In the genomic region with DNA sequence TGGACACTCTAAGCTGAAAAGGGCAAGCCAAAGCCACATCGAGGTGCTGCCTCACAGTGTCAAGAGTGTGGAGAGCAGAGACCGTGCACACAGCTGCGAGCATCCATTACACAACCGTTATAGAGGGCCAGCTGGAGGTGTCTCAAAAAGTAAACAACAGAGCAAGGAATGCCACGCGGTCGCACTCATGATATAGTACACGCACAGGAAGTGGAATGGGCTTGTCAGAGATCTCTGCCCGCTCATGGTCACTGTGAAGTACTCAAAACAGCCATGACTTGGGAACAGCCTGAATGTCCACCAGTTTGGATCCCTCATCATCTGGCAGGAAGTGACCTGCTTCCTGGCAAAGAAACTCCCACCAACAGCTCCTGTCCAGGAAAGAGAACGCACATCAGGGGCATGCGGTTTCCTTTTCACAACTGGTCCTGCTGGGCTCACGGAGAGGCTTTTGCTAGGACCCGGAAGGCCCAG, we compare ENCODE assay signal across 8 mouse cellular contexts.
DNase-seq lines count a peak whose midpoint lies in the region; ATAC-seq and TF ChIP-seq lines count a peak whose summit lies in the region.

No protein-coding gene starts in this region.

- H3K4me2 ChIP-seq in heart, embryonic 12.5 days, result no peak overlapping the region

- TF ChIP-seq CTCF in gastrocnemius, adult 2 months (IDR thresholded peaks at IDR 0.05), result peak; percentile 21; the same call in 1 of the 2 replicates

- intact Hi-C loops in gastrocnemius, adult 2 months (cut with DNase I), result no loop called here

- peaks cover 8% of the 10 kb centered on the region; the same call in 1 of the 2 replicates for H3K4me1 ChIP-seq in heart, embryonic 12.5 days (replicated peaks)

- H3K4me3 ChIP-seq in gastrocnemius, adult 2 months, result peak overlapping the region; percentile 25
- no peak overlapping the region for H3K4me3 ChIP-seq in heart, embryonic 12.5 days

- no peak overlapping the region for H3K9ac ChIP-seq in heart, embryonic 12.5 days

- H3K36me3 ChIP-seq in heart, embryonic 12.5 days, result no peaks in the 10 kb centered on the region

- peak; percentile 50 for DNase-seq in gastrocnemius, adult 2 months
- no peak for DNase-seq in gastrocnemius, postnatal 4 days (ENCODE audit: low spot score in 2 of 2)
- DNase-seq in kidney, postnatal 4 days, result peak; percentile 34 to 57
- peak; percentile 13 for DNase-seq in natural killer cell, adult 2 months (ENCODE audit: low spot score in 2 of 2)
- DNase-seq in yolk sac, embryonic 10.5 days (ENCODE audit: low spot score), result no peak
- no peak for DNase-seq in right cerebral cortex, postnatal 25 days

- no peaks in the 10 kb centered on the region for H3K9me3 ChIP-seq in heart, embryonic 12.5 days (replicated peaks)

- WGBS in heart, embryonic 12.5 days, result 56% methylated on average over 13 of the region's 13 CpGs

- H3K27me3 ChIP-seq in heart, embryonic 12.5 days (replicated peaks), result no peaks in the 10 kb centered on the region

- peak overlapping the region; percentile 82 for H3K27ac ChIP-seq in gastrocnemius, adult 2 months
- 0 out of 2 replicates have a peak overlapping the region, but pooled peaks have one; percentile 37 for H3K27ac ChIP-seq in heart, embryonic 12.5 days (ENCODE audit: poor library complexity, severe bottlenecking)

- peak; percentile 42; the same call in 1 of the 2 replicates for ATAC-seq in heart, embryonic 12.5 days (ENCODE audit: insufficient number of reproducible peaks, low FRiP score)
- no peak for ATAC-seq in frontal cortex, adult (ENCODE audit: low TSS enrichment)

Comparison
In these comparisons a context has a peak if more than half of its experiments do, and no peak if none do; other contexts are left out.
1. DNase-seq: peak in gastrocnemius, adult 2 months (single experiment), kidney, postnatal 4 days (2 of 2) and natural killer cell, adult 2 months (2 of 2); none in gastrocnemius, postnatal 4 days (0 of 2), yolk sac, embryonic 10.5 days (single experiment) and right cerebral cortex, postnatal 25 days (single experiment).